ENCODE assay signal across 8 mouse cellular contexts in the genomic region with DNA sequence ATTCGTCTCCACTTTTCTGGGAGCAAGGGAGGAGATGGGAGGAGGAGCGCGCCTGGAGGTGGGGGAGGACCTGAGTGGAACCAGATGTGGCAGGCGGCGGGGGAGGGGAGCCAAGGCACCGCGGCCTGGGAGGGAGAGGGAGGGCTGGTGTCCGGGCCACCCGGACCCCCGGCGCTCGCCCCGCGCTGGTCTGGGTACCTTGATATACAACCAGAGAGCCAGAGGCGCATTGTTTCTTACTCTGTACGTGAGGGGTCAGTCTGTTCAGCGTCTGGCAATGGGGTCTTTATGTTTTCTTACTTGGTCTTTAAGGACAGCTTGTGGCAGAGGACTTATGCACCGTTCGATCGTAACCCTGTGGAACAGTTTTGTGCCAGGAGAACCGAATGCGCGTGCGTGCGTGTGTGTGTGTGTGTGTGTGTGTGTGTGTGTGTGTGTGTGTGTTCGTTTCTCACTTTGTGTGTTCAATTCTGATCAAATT. TPM values are rescaled to one million over a fixed set of nuclear protein-coding genes. Genes with fewer than 3 reads are reported as not detected.
A peak's percentile ranks its signal among the peaks of the same experiment; 100 is the strongest.
DNase-seq lines count a peak whose midpoint lies in the region; ATAC-seq and TF ChIP-seq lines count a peak whose summit lies in the region.

No protein-coding gene starts in this region.

- intact Hi-C loops in heart, postnatal 14 days (cut with DNase I): no loop called here

- H3K36me3 ChIP-seq in kidney, adult 2 months (ENCODE audit: control insufficient read depth, insufficient read depth, low read length): no peaks in the 10 kb centered on the region
- peaks cover 39% of the 10 kb centered on the region for H3K36me3 ChIP-seq in forebrain, embryonic 10.5 days (replicated peaks)
- peaks cover 8% of the 10 kb centered on the region; the same call in 1 of the 2 replicates for H3K36me3 ChIP-seq in limb, embryonic 14.5 days (ENCODE audit: control insufficient read depth, insufficient read depth, low read length)
- peaks cover 6% of the 10 kb centered on the region for H3K36me3 ChIP-seq in myocyte (ENCODE audit: control insufficient read depth, insufficient read depth)

- DNase-seq in kidney, adult 2 months: peak; percentile 49
- no peak for DNase-seq in kidney, adult 9 months
- peak; percentile 80 for DNase-seq in forebrain, embryonic 10.5 days (ENCODE audit: extremely low spot score, low spot score)
- peak; percentile 75 to 76 for DNase-seq in heart, postnatal 14 days
- DNase-seq in limb, embryonic 14.5 days (ENCODE audit: low spot score): peak; percentile 81
- no peak for DNase-seq in frontal cortex, postnatal 10 days (ENCODE audit: low spot score in 2 of 2)
- DNase-seq in spleen, postnatal 36 days (ENCODE audit: low spot score in 2 of 2): no peak

- no peaks in the 10 kb centered on the region for H3K4me1 ChIP-seq in kidney, adult 2 months (ENCODE audit: control insufficient read depth, insufficient read depth, low read length)
- peaks cover 69% of the 10 kb centered on the region for H3K4me1 ChIP-seq in forebrain, embryonic 10.5 days
- peaks cover 39% of the 10 kb centered on the region for H3K4me1 ChIP-seq in limb, embryonic 14.5 days (ENCODE audit: control insufficient read depth, insufficient read depth, low read length)

- peak overlapping the region; percentile 93 for H3K9ac ChIP-seq in limb, embryonic 14.5 days (ENCODE audit: low read depth, low read length, severe bottlenecking)

- no peaks in the 10 kb centered on the region for H3K27me3 ChIP-seq in kidney, adult 2 months (replicated peaks; ENCODE audit: control insufficient read depth, insufficient read depth, low read length)
- H3K27me3 ChIP-seq in forebrain, embryonic 10.5 days (ENCODE audit: poor library complexity, severe bottlenecking): 0 out of 2 replicates have a peak, but pooled peaks cover 8% of the 10 kb centered on the region
- H3K27me3 ChIP-seq in limb, embryonic 14.5 days (ENCODE audit: control insufficient read depth, insufficient read depth, low read length): no peaks in the 10 kb centered on the region
- no peaks in the 10 kb centered on the region for H3K27me3 ChIP-seq in myocyte (ENCODE audit: control insufficient read depth, insufficient read depth, insufficient read length)

- peak overlapping the region; percentile 69 for H3ac ChIP-seq in myocyte (ENCODE audit: control insufficient read depth, insufficient read length)

- peak overlapping the region; percentile 60 for H3K4me2 ChIP-seq in limb, embryonic 14.5 days (replicated peaks; ENCODE audit: low read depth, low read length, severe bottlenecking)
- peak overlapping the region; percentile 74 for H3K4me2 ChIP-seq in myocyte (ENCODE audit: low read depth)

- H3K9me3 ChIP-seq in forebrain, embryonic 10.5 days: no peaks in the 10 kb centered on the region
- H3K9me3 ChIP-seq in limb, embryonic 14.5 days (ENCODE audit: control insufficient read depth, low read length): no peaks in the 10 kb centered on the region

- H3K4me3 ChIP-seq in kidney, adult 2 months (ENCODE audit: insufficient read depth, low read depth, low read length): peak overlapping the region; percentile 52
- H3K4me3 ChIP-seq in forebrain, embryonic 10.5 days: peak overlapping the region; percentile 76
- peak overlapping the region; percentile 80 for H3K4me3 ChIP-seq in limb, embryonic 14.5 days (replicated peaks; ENCODE audit: low read length)
- H3K4me3 ChIP-seq in myocyte: peak overlapping the region; percentile 57

- 19% methylated on average over 26 of the region's 26 CpGs for WGBS in kidney, adult 2 months
- 0% methylated on average over 26 of the region's 26 CpGs for WGBS in forebrain, embryonic 10.5 days
- WGBS in limb, embryonic 14.5 days: 0% methylated on average over 18 of the region's 26 CpGs

- no peak for TF ChIP-seq POLR2A in kidney, adult 2 months (IDR thresholded peaks at IDR 0.05; ENCODE audit: low read depth, low read length)
- TF ChIP-seq POLR2A in limb, embryonic 14.5 days (IDR thresholded peaks at IDR 0.05; ENCODE audit: borderline replicate concordance, extremely low read depth, insufficient read depth, insufficient read length): 0 out of 2 replicates have a peak, but pooled peaks have one; percentile 11
- TF ChIP-seq POLR2A in myocyte (IDR thresholded peaks at IDR 0.05; ENCODE audit: insufficient read length, low read depth): no peak

- ATAC-seq in limb, embryonic 14.5 days (ENCODE audit: low FRiP score, low read depth): peak; percentile 67

- H3K79me2 ChIP-seq in myocyte (ENCODE audit: control insufficient read depth, insufficient read depth): peaks cover 52% of the 10 kb centered on the region

- TF ChIP-seq CTCF in kidney, adult 2 months (conservative IDR thresholded peaks at IDR 0.05; ENCODE audit: insufficient read depth, insufficient read length, low read depth, low read length): no peak

- peak overlapping the region; percentile 40 for H3K27ac ChIP-seq in kidney, adult 2 months (ENCODE audit: insufficient read depth, low read depth, low read length)
- H3K27ac ChIP-seq in forebrain, embryonic 10.5 days: peak overlapping the region; percentile 98
- peak overlapping the region; percentile 91 for H3K27ac ChIP-seq in limb, embryonic 14.5 days (replicated peaks; ENCODE audit: low read depth, low read length)

TF ChIP-seq in myocyte, 11 proteins besides CTCF, POLR2A, EP300 and RAD21:
- TF ChIP-seq SRF (IDR thresholded peaks at IDR 0.05; ENCODE audit: control insufficient read depth, insufficient read length, low read depth) (no peak), MAX (IDR thresholded peaks at IDR 0.05; ENCODE audit: low read depth) (no peak), REST (IDR thresholded peaks at IDR 0.05; ENCODE audit: insufficient read depth, insufficient read length) (no peak), MYOD1 (IDR thresholded peaks at IDR 0.05; ENCODE audit: control insufficient read depth in 1 of 3, insufficient read length in 2 of 3, low read depth in 2 of 3) (no peak), CEBPB (IDR thresholded peaks at IDR 0.05; ENCODE audit: insufficient read depth, poor library complexity, severe bottlenecking) (no peak), POLR2AphosphoS2 (IDR thresholded peaks at IDR 0.05; ENCODE audit: insufficient read length, low read depth) (no peak), MYOG (IDR thresholded peaks at IDR 0.05; ENCODE audit: control insufficient read depth in 1 of 3, insufficient read depth in 1 of 3, insufficient read length in 2 of 3, low read depth in 2 of 3) (no peak), TCF3 (IDR thresholded peaks at IDR 0.05; ENCODE audit: insufficient read length, low read depth) (no peak)

RNA-seq across cellular contexts. Expression of a gene that starts 0.7 kb away (rescaled TPM):
- polyA plus RNA-seq in kidney, adult 2 months (2012; rRNA removed): 23.7 and 28.3 TPM in 2 replicates
- polyA plus RNA-seq in forebrain, embryonic 10.5 days (2016; fragmentation: Nextera tagmentation; extraction: Ambion mirVana): 19.1 and 20.4 TPM in 2 replicates
- total RNA-seq in heart, postnatal 14 days (2021): 10 to 100 TPM; 27.0 to 28.5 TPM
- polyA plus RNA-seq in limb, embryonic 14.5 days (2012; rRNA removed): 98.5 and 125 TPM in 2 replicates
- polyA plus RNA-seq in limb, embryonic 14.5 days (2014; fragmentation: Nextera tagmentation; extraction: Ambion mirVana): 26.4 and 27.5 TPM in 2 replicates
- polyA plus RNA-seq in myocyte (2012; fragmentation: generic; extraction: Trizol): 47.7 TPM

Comparison
In these comparisons a context has a peak if more than half of its experiments do, and no peak if none do; other contexts are left out.
1. DNase-seq: peak in kidney, adult 2 months (single experiment), forebrain, embryonic 10.5 days (single experiment), heart, postnatal 14 days (2 of 2) and limb, embryonic 14.5 days (single experiment); none in kidney, adult 9 months (single experiment), frontal cortex, postnatal 10 days (0 of 2) and spleen, postnatal 36 days (0 of 2).
2. H3K27ac ChIP-seq: peak in every context shown above with its lines; median percentile 98 in forebrain, embryonic 10.5 days; 91 in limb, embryonic 14.5 days; 40 in kidney, adult 2 months.
3. Peak in every context shown above with its lines, with median percentiles within 50 percentile points of each other: H3K4me3 ChIP-seq.